Mouse (Mus musculus): ENCODE data around the gene Eppin. TPM values are rescaled to one million over a fixed set of nuclear protein-coding genes. Genes with fewer than 3 reads are reported as not detected.

The Eppin gene
- polyA plus RNA-seq, 1 experiment from 2014 or later, result not detected

Other genes starting within 250 kb of the Eppin start
- gene Slpi, start 204.5 kb downstream of the Eppin start, polyA plus RNA-seq (2015; fragmentation: Nextera tagmentation; extraction: Ambion mirVana), result 0.36 TPM in 1 of 2 replicates, not detected in the other
- gene Rbpjl, start 190.5 kb downstream of the Eppin start, polyA plus RNA-seq (2015; fragmentation: Nextera tagmentation; extraction: Ambion mirVana), result not detected in 2 replicates
- gene Matn4, start 188.4 kb downstream of the Eppin start, polyA plus RNA-seq (2015; fragmentation: Nextera tagmentation; extraction: Ambion mirVana), result 0.26 and 0.39 TPM in 2 replicates
- gene Sdc4, start 149.7 kb downstream of the Eppin start, polyA plus RNA-seq (2015; fragmentation: Nextera tagmentation; extraction: Ambion mirVana), result 6.5 and 7.3 TPM in 2 replicates
- gene Sys1, start 136.6 kb downstream of the Eppin start, polyA plus RNA-seq (2015; fragmentation: Nextera tagmentation; extraction: Ambion mirVana), result 77.6 and 81.1 TPM in 2 replicates
- 4.5 and 5.2 TPM in 2 replicates for gene Gm20458, start 132.6 kb downstream of the Eppin start, polyA plus RNA-seq (2015; fragmentation: Nextera tagmentation; extraction: Ambion mirVana)
- not detected in 2 replicates for gene Trp53tg5, start 119.9 kb downstream of the Eppin start, polyA plus RNA-seq (2015; fragmentation: Nextera tagmentation; extraction: Ambion mirVana)
- 8.7 and 8.8 TPM in 2 replicates for gene Dbndd2, start 107.5 kb downstream of the Eppin start, polyA plus RNA-seq (2015; fragmentation: Nextera tagmentation; extraction: Ambion mirVana)
- gene Pigt, start 96.1 kb downstream of the Eppin start, polyA plus RNA-seq (2015; fragmentation: Nextera tagmentation; extraction: Ambion mirVana), result 64.2 and 67.8 TPM in 2 replicates
- gene Wfdc2, start 31.2 kb downstream of the Eppin start, polyA plus RNA-seq (2015; fragmentation: Nextera tagmentation; extraction: Ambion mirVana), result 5.7 and 6.8 TPM in 2 replicates
- not detected in 2 replicates for gene Spint3, start 20.1 kb downstream of the Eppin start, polyA plus RNA-seq (2015; fragmentation: Nextera tagmentation; extraction: Ambion mirVana)
- not detected in 2 replicates for gene Wfdc6a, start 8.1 kb downstream of the Eppin start, polyA plus RNA-seq (2015; fragmentation: Nextera tagmentation; extraction: Ambion mirVana)
- gene Wfdc6b, start 19.9 kb upstream of the Eppin start, polyA plus RNA-seq (2015; fragmentation: Nextera tagmentation; extraction: Ambion mirVana), result not detected in 2 replicates
- not detected in 2 replicates for gene Wfdc8, start 20.0 kb upstream of the Eppin start, polyA plus RNA-seq (2015; fragmentation: Nextera tagmentation; extraction: Ambion mirVana)
- gene Wfdc16, start 45.2 kb upstream of the Eppin start, polyA plus RNA-seq (2015; fragmentation: Nextera tagmentation; extraction: Ambion mirVana), result not detected in 2 replicates
- not detected in 2 replicates for gene Wfdc10, start 62.5 kb upstream of the Eppin start, polyA plus RNA-seq (2015; fragmentation: Nextera tagmentation; extraction: Ambion mirVana)
- gene Wfdc9, start 63.0 kb upstream of the Eppin start, polyA plus RNA-seq (2015; fragmentation: Nextera tagmentation; extraction: Ambion mirVana), result not detected in 2 replicates
- gene Wfdc11, start 80.5 kb upstream of the Eppin start, polyA plus RNA-seq (2015; fragmentation: Nextera tagmentation; extraction: Ambion mirVana), result not detected in 2 replicates
- not detected in 2 replicates for gene Wfdc13, start 91.5 kb upstream of the Eppin start, polyA plus RNA-seq (2015; fragmentation: Nextera tagmentation; extraction: Ambion mirVana)
- gene Spint4, start 104.9 kb upstream of the Eppin start, polyA plus RNA-seq (2015; fragmentation: Nextera tagmentation; extraction: Ambion mirVana), result not detected in 2 replicates
- gene Spint5, start 121.7 kb upstream of the Eppin start, polyA plus RNA-seq (2015; fragmentation: Nextera tagmentation; extraction: Ambion mirVana), result not detected in 2 replicates
- 1.2 and 1.3 TPM in 2 replicates for gene Wfdc3, start 152.3 kb upstream of the Eppin start, polyA plus RNA-seq (2015; fragmentation: Nextera tagmentation; extraction: Ambion mirVana)
- gene Dnttip1, start 152.4 kb upstream of the Eppin start, polyA plus RNA-seq (2015; fragmentation: Nextera tagmentation; extraction: Ambion mirVana), result 65.4 and 72.6 TPM in 2 replicates
- 203 and 208 TPM in 2 replicates for gene Ube2c, start 176.3 kb upstream of the Eppin start, polyA plus RNA-seq (2015; fragmentation: Nextera tagmentation; extraction: Ambion mirVana)
- not detected in 2 replicates for gene Tnnc2, start 186.4 kb upstream of the Eppin start, polyA plus RNA-seq (2015; fragmentation: Nextera tagmentation; extraction: Ambion mirVana)
- 17.2 and 19.1 TPM in 2 replicates for gene Snx21, start 192.2 kb upstream of the Eppin start, polyA plus RNA-seq (2015; fragmentation: Nextera tagmentation; extraction: Ambion mirVana)
- 19.9 and 20.4 TPM in 2 replicates for gene Acot8, start 211.3 kb upstream of the Eppin start, polyA plus RNA-seq (2015; fragmentation: Nextera tagmentation; extraction: Ambion mirVana)
- gene Zswim3, start 211.5 kb upstream of the Eppin start, polyA plus RNA-seq (2015; fragmentation: Nextera tagmentation; extraction: Ambion mirVana), result 15.2 and 15.5 TPM in 2 replicates
- 25.4 and 25.8 TPM in 2 replicates for gene Zswim1, start 229.1 kb upstream of the Eppin start, polyA plus RNA-seq (2015; fragmentation: Nextera tagmentation; extraction: Ambion mirVana)
- not detected in 2 replicates for gene Spata25, start 234.9 kb upstream of the Eppin start, polyA plus RNA-seq (2015; fragmentation: Nextera tagmentation; extraction: Ambion mirVana)
- 92.0 and 94.2 TPM in 2 replicates for gene Ctsa, start 239.3 kb upstream of the Eppin start, polyA plus RNA-seq (2015; fragmentation: Nextera tagmentation; extraction: Ambion mirVana)
- gene Neurl2, start 239.9 kb upstream of the Eppin start, polyA plus RNA-seq (2015; fragmentation: Nextera tagmentation; extraction: Ambion mirVana), result 4.7 TPM in 2 replicates

All from midbrain, embryonic 13.5 days (tissue).